ENCODE assay signal across 21 mouse cellular contexts in genomic region chr17:49013876-49014600, GRCm38 (mm10).
DNase-seq lines count a peak whose midpoint lies in the region; ATAC-seq lines count a peak whose summit lies in the region.
"Had no signal": no experiment of that assay in that cellular context is flagged by ENCODE, and none has a peak within 500 bp of the region (broad histone marks: within the 10 kb centered on the region; RNA-seq: fewer than 3 reads in every experiment).

No protein-coding gene starts in this region.

- DNase-seq in frontal cortex, postnatal 10 days (ENCODE audit: low spot score in 2 of 2): no peak
- peak; percentile 78 for DNase-seq in midbrain, embryonic 11.5 days (ENCODE audit: low spot score, missing footprints)
- DNase-seq in midbrain, embryonic 10.5 days (ENCODE audit: low spot score): no peak
- DNase-seq in frontal cortex, adult 2 months (ENCODE audit: extremely low spot score in 1 of 2, low spot score in 1 of 2): peak; percentile 33 to 80
- DNase-seq in left cerebral cortex, postnatal 36 days (ENCODE audit: low spot score in 2 of 2): peak; percentile 67 to 77
- no peak for DNase-seq in thymus, postnatal 0 days (ENCODE audit: low spot score)
- no peak for DNase-seq in lung, postnatal 4 days
- DNase-seq: cerebellum, adult 8-10 months; heart, postnatal 10 days; kidney, adult 18-20 months; liver, postnatal 0 days; lung, postnatal 10 days had no signal

- no peaks in the 10 kb centered on the region for H3K9me3 ChIP-seq in midbrain, embryonic 11.5 days (ENCODE audit: control insufficient read depth, low read length)
- H3K9me3 ChIP-seq in midbrain, embryonic 10.5 days (replicated peaks): no peaks in the 10 kb centered on the region
- H3K9me3 ChIP-seq: forebrain, embryonic 12.5 days; limb, embryonic 15.5 days; midbrain, embryonic 15.5 days had no signal

- H3K4me3 ChIP-seq in midbrain, embryonic 11.5 days (ENCODE audit: low read depth, low read length): no peak overlapping the region
- H3K4me3 ChIP-seq in midbrain, embryonic 10.5 days: no peak overlapping the region
- H3K4me3 ChIP-seq: forebrain, embryonic 12.5 days; limb, embryonic 15.5 days; midbrain, embryonic 15.5 days; myocyte had no signal

- no peak overlapping the region for H3K27ac ChIP-seq in midbrain, embryonic 11.5 days (ENCODE audit: low read depth, low read length)
- no peak overlapping the region for H3K27ac ChIP-seq in midbrain, embryonic 10.5 days (replicated peaks)
- H3K27ac ChIP-seq: forebrain, embryonic 12.5 days; kidney, postnatal 0 days; limb, embryonic 15.5 days; midbrain, embryonic 15.5 days had no signal

- peaks cover 7% of the 10 kb centered on the region; the same call in 1 of the 2 replicates for H3K4me1 ChIP-seq in midbrain, embryonic 11.5 days (ENCODE audit: control insufficient read depth, insufficient read depth, low read length)
- peaks cover 13% of the 10 kb centered on the region for H3K4me1 ChIP-seq in midbrain, embryonic 10.5 days

- intact Hi-C loops in left cerebral cortex, postnatal 36 days (cut with DNase I): loop anchor here (5.0 kb wide), 1 partner anchor 82 kb away; the partner anchor contains the start of gene Lrfn2

- no peaks in the 10 kb centered on the region for H3K27me3 ChIP-seq in midbrain, embryonic 11.5 days (ENCODE audit: control insufficient read depth, insufficient read depth, low read length)
- H3K27me3 ChIP-seq in midbrain, embryonic 10.5 days (ENCODE audit: low read depth, poor library complexity, severe bottlenecking): no peaks in the 10 kb centered on the region
- H3K27me3 ChIP-seq: forebrain, embryonic 12.5 days; limb, embryonic 15.5 days; midbrain, embryonic 15.5 days had no signal

- no peak overlapping the region for H3K9ac ChIP-seq in midbrain, embryonic 11.5 days (ENCODE audit: low read length)
- H3K9ac ChIP-seq: forebrain, embryonic 12.5 days; limb, embryonic 15.5 days; liver, postnatal 0 days; midbrain, embryonic 15.5 days had no signal

- no peaks in the 10 kb centered on the region for H3K36me3 ChIP-seq in midbrain, embryonic 11.5 days (ENCODE audit: control insufficient read depth, insufficient read depth, low read length)
- H3K36me3 ChIP-seq in midbrain, embryonic 10.5 days: no peaks in the 10 kb centered on the region
- H3K36me3 ChIP-seq: forebrain, embryonic 12.5 days; G1E; limb, embryonic 15.5 days; midbrain, embryonic 15.5 days had no signal

- WGBS in midbrain, embryonic 11.5 days: 71% methylated on average over 7 of the region's 7 CpGs
- 84% methylated on average over 7 of the region's 7 CpGs for WGBS in midbrain, embryonic 10.5 days

- ATAC-seq in frontal cortex, adult (ENCODE audit: low TSS enrichment): peak; percentile 89
- ATAC-seq in midbrain, embryonic 11.5 days (ENCODE audit: low FRiP score): no peak
- ATAC-seq: CD4-positive, CD25-positive, alpha-beta regulatory T cell, adult 4 months; liver, postnatal 0 days; midbrain, embryonic 15.5 days had no signal

- no peak overlapping the region for H3K4me2 ChIP-seq in midbrain, embryonic 11.5 days
- H3K4me2 ChIP-seq: forebrain, embryonic 12.5 days; heart, embryonic 11.5 days; limb, embryonic 15.5 days; midbrain, embryonic 15.5 days had no signal

Comparison
In these comparisons a context has a peak if more than half of its experiments do, and no peak if none do; other contexts are left out.
1. DNase-seq: peak in midbrain, embryonic 11.5 days (single experiment), frontal cortex, adult 2 months (2 of 2) and left cerebral cortex, postnatal 36 days (2 of 2); none in frontal cortex, postnatal 10 days (0 of 2), midbrain, embryonic 10.5 days (single experiment), thymus, postnatal 0 days (single experiment) and lung, postnatal 4 days (0 of 2).